Mouse (Mus musculus) testis, adult 2 months (tissue): Measurements from ENCODE around the gene Dnajb2. TPM values are rescaled to one million over a fixed set of nuclear protein-coding genes. Genes with fewer than 3 reads are reported as not detected.

ENCODE experiments used
- H3K27ac ChIP-seq: fragments of 200-500 bp; 2 replicates; pipeline ENCODE4 v1.5.1; 2012; ENCODE audit warnings: low read depth, low read length; ENCODE audit not compliant: control insufficient read depth, insufficient read depth
- H3K27me3 ChIP-seq: fragments of 200-500 bp; 2 replicates; pipeline ENCODE4 v1.6.1; 2012; ENCODE audit warnings: mild to moderate bottlenecking, low read length, moderate library complexity; ENCODE audit not compliant: control insufficient read depth, insufficient read depth
- H3K36me3 ChIP-seq: fragments of 200-500 bp; 2 replicates; pipeline ENCODE4 v1.6.1; 2012; ENCODE audit warnings: mild to moderate bottlenecking, low read length; ENCODE audit not compliant: control insufficient read depth, insufficient read depth
- H3K4me1 ChIP-seq: fragments of 200-500 bp; 2 replicates; pipeline ENCODE4 v1.6.1; 2012; ENCODE audit warnings: low read length; ENCODE audit not compliant: control insufficient read depth, insufficient read depth
- H3K4me3 ChIP-seq: fragments of 200-500 bp; 2 replicates; pipeline ENCODE4 v1.5.1; 2012; ENCODE audit warnings: low read depth, mild to moderate bottlenecking, low read length, moderate library complexity, mixed read lengths; ENCODE audit not compliant: control insufficient read depth
- CTCF ChIP-seq: fragments of 200-500 bp; IDR thresholded peaks from 2 replicates; pipeline ENCODE4 v1.5.1; 2012; ENCODE audit warnings: low read depth, mild to moderate bottlenecking, inconsistent platforms, low read length, moderate library complexity; ENCODE audit not compliant: control insufficient read depth, insufficient read depth, insufficient replicate concordance
- POLR2A ChIP-seq: fragments of 200-500 bp; IDR thresholded peaks from 2 replicates; pipeline ENCODE4 v1.6.1; 2012; ENCODE audit warnings: low read depth, mild to moderate bottlenecking, inconsistent platforms, low read length, moderate library complexity; ENCODE audit not compliant: control insufficient read depth
- polyA plus RNA-seq: library from polyadenylated mRNA; depleted of rRNA; stranded (reverse); fragments of >200 nt; gene quantifications from 2 replicates; pipeline ENCODE4 v1.2.3, GENCODE M21; 2012

The Dnajb2 gene
- polyA plus RNA-seq, 1 experiment, result 298 TPM

DNA sequence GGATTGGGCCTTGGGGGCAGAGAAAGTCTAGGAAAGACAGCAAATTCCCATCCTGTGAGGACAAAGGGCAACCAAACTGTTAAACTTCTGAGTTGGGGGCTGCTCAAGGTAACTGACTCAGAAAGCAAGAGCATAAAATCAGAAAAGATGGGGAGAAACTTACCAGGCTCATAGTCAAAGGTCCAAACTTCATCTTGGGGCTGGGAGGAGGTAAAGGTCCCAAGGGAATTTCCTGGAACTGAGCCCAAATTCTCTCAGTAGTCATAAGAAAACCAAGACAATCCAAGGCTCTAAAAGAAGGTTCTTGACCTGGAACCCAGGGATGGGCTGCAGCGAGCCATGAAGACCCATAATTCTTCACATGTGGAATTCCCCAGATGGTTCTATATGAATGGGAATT, 35.0 kb upstream of the Dnajb2 start:
- H3K4me1 ChIP-seq, result no peaks in the 10 kb centered on the region

DNA sequence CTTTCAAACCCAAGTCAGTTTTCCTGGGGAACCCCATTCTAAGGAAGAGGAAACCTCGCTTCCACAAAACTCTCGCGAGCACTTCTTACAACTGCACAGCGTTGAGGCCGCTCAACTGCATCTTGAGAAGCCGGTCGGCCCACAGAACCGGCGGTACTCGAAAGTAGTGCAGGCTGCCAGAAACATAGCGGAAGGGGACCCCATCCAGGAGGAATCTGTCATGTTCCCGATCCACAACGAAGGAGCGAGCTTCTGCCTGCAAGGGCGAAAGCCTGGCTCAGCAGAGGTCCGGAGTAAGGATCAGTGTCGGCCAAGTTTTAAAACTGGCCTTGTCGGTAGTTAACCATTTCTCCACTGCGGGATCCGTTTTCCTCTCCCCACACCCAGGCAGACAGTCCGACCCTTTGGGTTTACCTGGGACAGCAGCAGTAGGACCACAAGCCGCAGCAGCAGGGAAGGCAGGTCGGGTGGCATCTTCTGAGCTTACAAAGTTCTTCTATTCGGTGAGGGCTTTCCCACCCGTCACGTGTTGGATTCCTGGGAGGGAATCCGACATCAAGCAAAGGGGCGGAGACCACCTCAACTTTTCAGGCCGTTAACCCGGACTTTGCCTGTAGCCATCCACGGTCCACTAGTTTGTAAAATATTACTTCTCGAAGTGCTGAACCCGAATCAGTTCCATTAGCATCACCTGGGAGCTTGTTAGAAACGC, 27.1 kb upstream of the Dnajb2 start:
- peaks cover 2% of the 10 kb centered on the region; the same call in 1 of the 2 replicates for H3K36me3 ChIP-seq
- peaks cover 9% of the 10 kb centered on the region for H3K4me1 ChIP-seq
- H3K27me3 ChIP-seq, result no peaks in the 10 kb centered on the region
- 0 out of 2 replicates have a peak, but pooled peaks have one; percentile 23 for TF ChIP-seq POLR2A
- TF ChIP-seq CTCF, result no peak
- H3K27ac ChIP-seq, result peak overlapping the region; percentile 41
- H3K4me3 ChIP-seq, result peak overlapping the region; percentile 90

More for the DNA sequence above, 35.0 kb upstream of the Dnajb2 start:
- H3K4me3 ChIP-seq, result no peak overlapping the region
- no peaks in the 10 kb centered on the region for H3K36me3 ChIP-seq
- H3K27ac ChIP-seq, result no peak overlapping the region
- TF ChIP-seq CTCF (no peak), POLR2A (no peak)
- H3K27me3 ChIP-seq, result no peaks in the 10 kb centered on the region

DNA sequence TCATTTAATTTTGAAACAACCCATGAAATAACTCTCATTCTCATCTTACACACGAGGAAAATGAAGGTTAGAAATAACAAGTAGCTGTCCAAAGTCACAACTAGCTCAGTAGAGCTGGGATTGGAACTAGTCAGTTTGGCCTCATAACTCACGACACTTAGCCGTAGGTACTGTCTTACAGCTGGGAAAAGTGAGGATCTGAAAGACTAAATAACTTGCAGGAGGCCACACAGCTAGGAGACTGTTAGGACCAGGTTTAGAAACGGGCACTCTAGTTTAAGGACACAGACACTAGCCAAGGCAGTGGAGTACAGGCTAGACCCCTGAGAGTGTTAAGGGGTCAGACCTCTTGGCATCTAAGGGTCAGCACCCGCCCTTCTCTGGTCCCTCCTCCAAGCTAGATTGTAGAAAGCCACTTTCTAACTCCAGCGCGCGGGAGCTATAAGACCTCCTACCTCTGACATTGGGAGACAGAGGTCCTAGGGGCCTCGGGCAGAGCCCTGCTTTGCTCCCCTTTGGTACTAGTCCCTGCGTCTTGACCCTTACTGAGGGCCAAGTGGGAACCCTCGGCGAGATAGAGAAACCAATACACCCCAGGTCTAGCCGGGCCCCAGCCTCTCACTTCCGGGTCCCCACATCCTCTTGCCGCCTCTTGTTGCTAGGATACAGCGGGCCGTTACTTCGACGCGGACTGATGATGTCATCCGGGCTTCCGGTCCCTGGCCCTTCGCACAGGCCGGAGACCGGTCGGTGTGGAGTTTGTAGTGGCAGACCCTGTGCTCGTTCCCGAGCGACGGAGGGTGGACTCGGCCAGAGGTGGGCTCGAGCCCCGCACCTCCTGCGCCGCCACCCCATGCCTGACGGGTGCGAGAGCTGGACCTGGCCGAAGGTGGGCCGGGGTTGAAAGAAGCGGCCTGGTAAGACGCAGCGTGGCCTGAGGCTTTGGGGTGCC, 25.8 kb upstream of the Dnajb2 start, which contains the start of the genes Glb1l and Stk16:
Gene Glb1l (minus strand): TSS at position 678 of the 952 bp plus-strand sequence.
Gene Stk16 (plus strand): TSS at position 703 of the 952 bp plus-strand sequence.
- Histone ChIP-seq H3K4me3 (peak within 1 kb of the TSS; percentile 99), H3K27me3 (no peaks in the 10 kb centered on the region), H3K4me1 (peaks cover 9% of the 10 kb centered on the region), H3K27ac (peak within 1 kb of the TSS; percentile 97), H3K36me3 (peaks cover 2% of the 10 kb centered on the region; the same call in 1 of the 2 replicates)
- TF ChIP-seq CTCF (no peak), POLR2A (peak; percentile 97)

DNA sequence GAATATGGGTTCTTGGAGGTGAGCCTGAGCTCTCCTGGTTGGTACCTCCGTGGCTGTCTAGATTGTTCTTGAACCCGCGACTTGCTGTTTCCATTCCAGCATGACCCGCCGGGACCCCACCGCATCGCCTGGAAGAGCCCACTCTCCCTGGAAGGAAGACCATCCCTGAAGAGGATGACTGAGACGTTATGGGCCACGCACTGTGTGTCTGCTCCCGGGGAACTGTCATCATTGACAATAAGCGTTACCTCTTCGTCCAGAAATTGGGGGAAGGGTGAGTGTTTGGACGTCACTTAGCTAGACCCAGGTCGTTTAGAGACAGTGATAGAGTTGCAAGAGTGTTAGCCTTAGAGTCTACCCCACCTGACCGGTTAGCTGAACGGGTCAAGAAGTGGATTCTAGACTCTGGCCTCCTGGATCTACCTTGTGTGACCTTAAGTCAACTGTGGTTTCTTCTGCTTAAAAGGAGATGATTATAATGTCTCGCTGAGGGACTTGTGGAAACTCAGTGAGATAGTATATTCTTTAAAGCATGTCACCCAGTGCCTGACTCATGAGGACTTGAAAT, 25.0 kb upstream of the Dnajb2 start:
- TF ChIP-seq POLR2A (no peak), CTCF (no peak)
- peak overlapping the region; percentile 99 for H3K4me3 ChIP-seq
- peak overlapping the region; percentile 97 for H3K27ac ChIP-seq
- peaks cover 9% of the 10 kb centered on the region for H3K4me1 ChIP-seq
- peaks cover 2% of the 10 kb centered on the region; the same call in 1 of the 2 replicates for H3K36me3 ChIP-seq
- H3K27me3 ChIP-seq, result no peaks in the 10 kb centered on the region

DNA sequence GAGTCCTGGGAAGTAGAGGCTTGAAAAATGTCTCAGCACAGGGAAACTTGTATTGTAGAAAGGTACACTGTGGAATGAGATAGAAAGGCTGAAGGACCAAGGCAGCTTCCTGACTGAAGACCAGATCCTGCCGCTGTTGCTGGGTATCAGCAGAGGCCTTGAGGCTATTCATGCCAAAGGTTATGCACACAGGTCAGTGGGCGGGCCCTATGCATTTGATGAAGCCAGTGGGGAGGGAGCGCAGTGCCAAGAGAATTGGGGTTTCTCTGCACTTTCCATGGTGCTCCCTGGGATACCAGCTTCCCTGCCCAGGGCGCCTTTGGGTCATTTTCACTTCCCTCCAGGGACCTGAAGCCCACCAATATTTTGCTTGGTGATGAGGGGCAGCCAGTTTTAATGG, 23.7 kb upstream of the Dnajb2 start:
- Histone ChIP-seq H3K27ac (no peak overlapping the region), H3K4me1 (peaks cover 9% of the 10 kb centered on the region), H3K36me3 (peaks cover 2% of the 10 kb centered on the region; the same call in 1 of the 2 replicates), H3K27me3 (no peaks in the 10 kb centered on the region), H3K4me3 (no peak overlapping the region)
- no peak for TF ChIP-seq CTCF
- TF ChIP-seq POLR2A, result no peak

DNA sequence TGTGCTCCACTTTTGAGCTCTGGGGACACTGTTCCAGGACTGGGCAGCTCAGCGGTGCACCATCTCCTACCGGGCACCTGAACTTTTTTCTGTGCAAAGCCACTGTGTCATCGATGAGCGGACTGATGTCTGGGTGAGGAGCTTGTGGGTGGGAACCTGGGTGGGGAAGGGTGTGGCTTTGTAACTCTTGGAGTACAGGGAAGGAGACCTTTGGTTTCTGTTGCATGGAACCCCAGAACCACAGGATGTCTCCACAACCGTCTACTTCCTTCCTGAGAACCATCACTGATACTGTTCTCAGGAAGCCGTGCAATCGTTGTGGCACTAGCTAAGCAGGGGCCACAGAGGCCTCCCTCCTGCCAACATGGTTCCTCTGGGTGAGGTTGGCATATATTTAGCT, 23.1 kb upstream of the Dnajb2 start:
- Histone ChIP-seq H3K4me3 (no peak overlapping the region), H3K4me1 (peaks cover 13% of the 10 kb centered on the region), H3K36me3 (peaks cover 2% of the 10 kb centered on the region; the same call in 1 of the 2 replicates), H3K27me3 (no peaks in the 10 kb centered on the region), H3K27ac (no peak overlapping the region)
- no peak for TF ChIP-seq POLR2A
- TF ChIP-seq CTCF, result no peak
